17 mouse cellular contexts compared by ENCODE assay signal in genomic region chr10:39315434-39316174, GRCm38 (mm10). TPM values are rescaled to one million over a fixed set of nuclear protein-coding genes. Genes with fewer than 3 reads are reported as not detected.
A peak's percentile ranks its signal among the peaks of the same experiment; 100 is the strongest.
DNase-seq lines count a peak whose midpoint lies in the region; ATAC-seq lines count a peak whose summit lies in the region.
"Had no signal": no experiment of that assay in that cellular context is flagged by ENCODE, and none has a peak within 500 bp of the region (broad histone marks: within the 10 kb centered on the region; RNA-seq: fewer than 3 reads in every experiment).

No protein-coding gene starts in this region.

- no peaks in the 10 kb centered on the region for H3K27me3 ChIP-seq in forebrain, embryonic 12.5 days
- H3K27me3 ChIP-seq: forebrain, embryonic 15.5 days; hindbrain, embryonic 15.5 days; limb, embryonic 15.5 days had no signal

- H3K27ac ChIP-seq in forebrain, embryonic 12.5 days: no peak overlapping the region
- H3K27ac ChIP-seq: embryonic facial prominence, embryonic 10.5 days; forebrain, embryonic 15.5 days; hindbrain, embryonic 15.5 days; limb, embryonic 15.5 days; midbrain, embryonic 10.5 days had no signal

- no peak overlapping the region for H3K4me3 ChIP-seq in forebrain, embryonic 12.5 days (replicated peaks)
- H3K4me3 ChIP-seq: embryonic facial prominence, embryonic 10.5 days; forebrain, embryonic 15.5 days; hindbrain, embryonic 15.5 days; limb, embryonic 15.5 days; midbrain, embryonic 10.5 days had no signal

- H3K4me2 ChIP-seq in forebrain, embryonic 12.5 days: no peak overlapping the region
- H3K4me2 ChIP-seq: forebrain, embryonic 15.5 days; hindbrain, embryonic 15.5 days; limb, embryonic 15.5 days had no signal

- WGBS in forebrain, embryonic 12.5 days: 86% methylated on average over 5 of the region's 6 CpGs

- H3K36me3 ChIP-seq in forebrain, embryonic 12.5 days (replicated peaks): no peaks in the 10 kb centered on the region
- H3K36me3 ChIP-seq: embryonic facial prominence, embryonic 10.5 days; forebrain, embryonic 15.5 days; G1E; hindbrain, embryonic 15.5 days; limb, embryonic 15.5 days; midbrain, embryonic 10.5 days had no signal

- peak; percentile 42 to 61 for DNase-seq in cerebellum, postnatal 14 days
- DNase-seq in cerebellum, adult 11-12 months: no peak
- peak; percentile 16 to 26 for DNase-seq in heart, postnatal 10 days
- DNase-seq in heart, postnatal 25 days (ENCODE audit: low spot score): no peak
- peak; percentile 33 for DNase-seq in A20 (ENCODE audit: low read depth, low spot score)
- DNase-seq in induced T-regulatory cell, adult 2 months (ENCODE audit: low read depth): peak; percentile 64
- DNase-seq: cerebellum, adult 11 months; kidney, adult 18-20 months; kidney, postnatal 25 days; thymus, postnatal 36 days had no signal

- H3K9ac ChIP-seq in forebrain, embryonic 12.5 days: no peak overlapping the region
- H3K9ac ChIP-seq: forebrain, embryonic 15.5 days; hindbrain, embryonic 15.5 days; limb, embryonic 15.5 days had no signal

- no peaks in the 10 kb centered on the region for H3K9me3 ChIP-seq in forebrain, embryonic 12.5 days
- H3K9me3 ChIP-seq: embryonic facial prominence, embryonic 10.5 days; forebrain, embryonic 15.5 days; G1E; hindbrain, embryonic 15.5 days; limb, embryonic 15.5 days; midbrain, embryonic 10.5 days had no signal

- H3K4me1 ChIP-seq in forebrain, embryonic 12.5 days: no peaks in the 10 kb centered on the region
- H3K4me1 ChIP-seq: midbrain, embryonic 10.5 days had no signal

- no peak for ATAC-seq in forebrain, embryonic 12.5 days (ENCODE audit: low FRiP score)
- ATAC-seq: forebrain, embryonic 15.5 days had no signal

- intact Hi-C loops in heart, postnatal 10 days (cut with DNase I): no loop called here
- intact Hi-C loops in heart, postnatal 25 days (cut with DNase I): no loop called here

RNA-seq across cellular contexts. Expression of gene Fyn, which starts 53.1 kb away (rescaled TPM):
- 10 to 100 TPM; 52.2 to 55.5 TPM for total RNA-seq in heart, postnatal 10 days (2021)
- 10 to 100 TPM; 29.1 to 42.5 TPM for total RNA-seq in heart, postnatal 25 days (2021)
- 62.0 and 63.4 TPM in 2 replicates for polyA plus RNA-seq in forebrain, embryonic 12.5 days (2016; fragmentation: Nextera tagmentation; extraction: Ambion mirVana)

Comparison
In these comparisons a context has a peak if more than half of its experiments do, and no peak if none do; other contexts are left out.
1. DNase-seq: peak in cerebellum, postnatal 14 days (2 of 2), heart, postnatal 10 days (2 of 2), A20 (single experiment) and induced T-regulatory cell, adult 2 months (single experiment); none in cerebellum, adult 11-12 months (single experiment) and heart, postnatal 25 days (single experiment).